Mouse (Mus musculus): Measurements from ENCODE around the gene Mmp8. TPM values are rescaled to one million over a fixed set of nuclear protein-coding genes. Genes with fewer than 3 reads are reported as not detected.

Gene Mmp8
- polyA plus RNA-seq (2017; shearing (Covaris generic)) = 0.14 TPM

DNA sequence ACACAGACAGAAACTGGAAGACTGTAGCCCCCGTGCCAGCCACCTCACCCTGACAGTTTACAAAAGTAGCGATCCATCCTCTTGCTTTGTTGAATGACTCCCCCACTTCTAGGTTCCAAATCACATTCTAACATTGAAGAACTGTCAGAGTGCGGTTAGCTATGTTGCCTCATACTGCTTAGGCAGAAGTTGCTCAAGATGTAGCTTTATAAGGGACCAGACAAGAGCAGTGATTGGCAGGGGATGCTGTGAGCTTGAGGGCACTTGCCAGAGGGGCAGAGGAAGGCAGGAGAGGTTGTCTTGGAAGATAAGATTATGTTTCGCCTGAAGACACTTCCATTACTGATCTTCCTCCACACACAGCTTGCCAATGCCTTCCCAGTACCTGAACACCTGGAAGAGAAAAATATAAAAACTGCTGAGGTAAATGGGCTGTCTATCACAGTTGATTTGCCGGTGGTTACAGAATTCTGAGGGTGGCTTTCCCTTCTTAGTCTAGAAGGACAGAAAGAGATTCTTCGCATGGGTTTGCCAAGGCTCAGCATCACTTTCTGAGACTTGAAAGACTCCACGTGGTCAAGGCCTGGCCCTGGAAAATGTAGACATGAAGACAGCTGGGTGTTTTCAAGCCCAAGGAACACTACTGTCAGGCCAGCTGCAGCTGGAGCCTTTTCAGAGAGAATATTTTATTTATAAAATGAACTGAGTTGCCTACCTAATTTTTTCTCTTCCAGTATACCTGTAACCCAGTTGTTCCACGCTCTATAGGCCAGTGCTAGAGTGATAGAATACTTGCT is at the start of gene Mmp8:
Gene Mmp8 (plus strand): TSS at position 236 of the 797 bp plus-strand sequence.

DNA sequence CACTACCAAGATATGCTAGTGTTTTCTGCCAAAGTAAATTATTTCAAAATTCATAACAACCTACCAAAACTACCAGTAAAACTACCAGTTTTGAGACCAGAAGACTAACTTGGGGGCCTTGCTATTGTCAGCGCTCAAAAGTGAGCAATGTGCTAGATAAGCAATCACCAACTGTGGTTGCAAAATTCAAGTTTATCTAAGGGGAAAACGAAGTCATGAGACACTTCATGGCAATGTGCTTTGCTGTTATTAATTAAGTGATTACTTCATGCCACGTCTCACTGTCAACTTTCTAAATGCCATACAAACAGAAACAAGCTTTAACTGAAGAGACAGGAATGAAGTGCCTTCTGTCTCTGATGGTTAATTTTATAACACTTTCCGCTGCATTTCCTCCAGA is 12.9 kb downstream of the Mmp8 start, which contains the start of gene Mmp27:
Gene Mmp27 (plus strand): TSS at position 235 of the 400 bp plus-strand sequence.

Other genes with a start within 250 kb of the Mmp8 start
- not detected for gene Mmp12, start 214.1 kb upstream of the Mmp8 start, polyA plus RNA-seq (2017; shearing (Covaris generic))
- gene Mmp1b, start 170.4 kb upstream of the Mmp8 start, polyA plus RNA-seq (2017; shearing (Covaris generic)) = not detected
- not detected for gene Mmp3, start 112.6 kb upstream of the Mmp8 start, polyA plus RNA-seq (2017; shearing (Covaris generic))
- not detected for gene Mmp10, start 56.1 kb upstream of the Mmp8 start, polyA plus RNA-seq (2017; shearing (Covaris generic))
- not detected for gene Mmp27, start 12.9 kb downstream of the Mmp8 start, polyA plus RNA-seq (2017; shearing (Covaris generic))
- not detected for gene Mmp20, start 69.8 kb downstream of the Mmp8 start, polyA plus RNA-seq (2017; shearing (Covaris generic))
- gene Mmp7, start 133.6 kb downstream of the Mmp8 start, polyA plus RNA-seq (2017; shearing (Covaris generic)) = not detected
- gene Tmem123, start 205.6 kb downstream of the Mmp8 start, polyA plus RNA-seq (2017; shearing (Covaris generic)) = 282 TPM